Mouse (Mus musculus): Measurements from ENCODE around the gene Wdr5. TPM values are rescaled to one million over a fixed set of nuclear protein-coding genes. Genes with fewer than 3 reads are reported as not detected.

The Wdr5 gene
- polyA plus RNA-seq, 1 experiment from 2014 or later: 60.4 TPM

- no peak overlapping the region for H3K4me3 ChIP-seq
- no peak overlapping the region for H3K27ac ChIP-seq
- no peak overlapping the region for H3K4me2 ChIP-seq
- WGBS: 64% methylated on average over 4 of the region's 4 CpGs
- H3K9ac ChIP-seq: no peak overlapping the region
- peaks cover 7% of the 10 kb centered on the region for H3K4me1 ChIP-seq
- no peaks in the 10 kb centered on the region for H3K27me3 ChIP-seq
- H3K9me3 ChIP-seq: no peaks in the 10 kb centered on the region
- H3K36me3 ChIP-seq: no peaks in the 10 kb centered on the region
- ATAC-seq (ENCODE audit: borderline replicate concordance, extremely low read depth, low FRiP score, low TSS enrichment): no peak
Measured at GRCm38 (mm10) chr2:27479821-27480220, 35.1 kb upstream of the Wdr5 start.

GRCm38 (mm10) chr2:27480367-27480766 lies 34.6 kb upstream of the Wdr5 start:
- Histone ChIP-seq H3K27me3 (no peaks in the 10 kb centered on the region), H3K4me2 (no peak overlapping the region), H3K4me1 (peaks cover 7% of the 10 kb centered on the region), H3K9ac (no peak overlapping the region), H3K27ac (no peak overlapping the region), H3K9me3 (no peaks in the 10 kb centered on the region), H3K4me3 (no peak overlapping the region), H3K36me3 (no peaks in the 10 kb centered on the region)
- no peak for ATAC-seq (ENCODE audit: borderline replicate concordance, extremely low read depth, low FRiP score, low TSS enrichment)
- WGBS: 57% methylated on average over 4 of the region's 4 CpGs

GRCm38 (mm10) chr2:27482265-27482861 lies 32.6 kb upstream of the Wdr5 start:
- 73% methylated on average over 7 of the region's 7 CpGs for WGBS
- H3K27ac ChIP-seq: no peak overlapping the region
- H3K27me3 ChIP-seq: no peaks in the 10 kb centered on the region
- H3K36me3 ChIP-seq: no peaks in the 10 kb centered on the region
- no peak overlapping the region for H3K4me2 ChIP-seq
- H3K9ac ChIP-seq: no peak overlapping the region
- ATAC-seq (ENCODE audit: borderline replicate concordance, extremely low read depth, low FRiP score, low TSS enrichment): no peak
- H3K4me1 ChIP-seq: no peaks in the 10 kb centered on the region
- H3K9me3 ChIP-seq: no peaks in the 10 kb centered on the region
- H3K4me3 ChIP-seq: no peak overlapping the region

- H3K36me3 ChIP-seq: no peaks in the 10 kb centered on the region
- no peak for ATAC-seq (ENCODE audit: borderline replicate concordance, extremely low read depth, low FRiP score, low TSS enrichment)
- no peak overlapping the region for H3K4me3 ChIP-seq
- 67% methylated on average over 4 of the region's 4 CpGs for WGBS
- H3K4me2 ChIP-seq: no peak overlapping the region
- H3K27ac ChIP-seq: no peak overlapping the region
- H3K27me3 ChIP-seq: no peaks in the 10 kb centered on the region
- no peaks in the 10 kb centered on the region for H3K4me1 ChIP-seq
- no peaks in the 10 kb centered on the region for H3K9me3 ChIP-seq
- H3K9ac ChIP-seq: no peak overlapping the region
Measured at GRCm38 (mm10) chr2:27486725-27487124, 28.2 kb upstream of the Wdr5 start.

GRCm38 (mm10) chr2:27487336-27488049 lies 27.5 kb upstream of the Wdr5 start:
- no peak overlapping the region for H3K4me2 ChIP-seq
- no peak overlapping the region for H3K4me3 ChIP-seq
- H3K4me1 ChIP-seq: no peaks in the 10 kb centered on the region
- ATAC-seq (ENCODE audit: borderline replicate concordance, extremely low read depth, low FRiP score, low TSS enrichment): no peak
- H3K9me3 ChIP-seq: no peaks in the 10 kb centered on the region
- no peaks in the 10 kb centered on the region for H3K27me3 ChIP-seq
- no peaks in the 10 kb centered on the region for H3K36me3 ChIP-seq
- no peak overlapping the region for H3K27ac ChIP-seq
- H3K9ac ChIP-seq: no peak overlapping the region
- WGBS: 65% methylated on average over 3 of the region's 4 CpGs

- Histone ChIP-seq H3K27ac (no peak overlapping the region), H3K9ac (no peak overlapping the region), H3K4me2 (no peak overlapping the region), H3K36me3 (no peaks in the 10 kb centered on the region), H3K4me1 (no peaks in the 10 kb centered on the region), H3K4me3 (no peak overlapping the region), H3K9me3 (no peaks in the 10 kb centered on the region), H3K27me3 (no peaks in the 10 kb centered on the region)
- no peak for ATAC-seq (ENCODE audit: borderline replicate concordance, extremely low read depth, low FRiP score, low TSS enrichment)
- 64% methylated on average over 1 of the region's 1 CpGs for WGBS
Measured at GRCm38 (mm10) chr2:27488362-27488761, 26.6 kb upstream of the Wdr5 start.

GRCm38 (mm10) chr2:27490939-27491338 lies 24.0 kb upstream of the Wdr5 start:
- no peak for ATAC-seq (ENCODE audit: borderline replicate concordance, extremely low read depth, low FRiP score, low TSS enrichment)
- 77% methylated on average over 2 of the region's 2 CpGs for WGBS
- H3K4me2 ChIP-seq: no peak overlapping the region

GRCm38 (mm10) chr2:27493971-27494370 lies 21.0 kb upstream of the Wdr5 start:
- H3K27ac ChIP-seq: no peak overlapping the region
- no peaks in the 10 kb centered on the region for H3K4me1 ChIP-seq
- no peaks in the 10 kb centered on the region for H3K9me3 ChIP-seq
- no peak for ATAC-seq (ENCODE audit: borderline replicate concordance, extremely low read depth, low FRiP score, low TSS enrichment)
- 92% methylated on average over 3 of the region's 3 CpGs for WGBS
- no peaks in the 10 kb centered on the region for H3K36me3 ChIP-seq
- H3K4me2 ChIP-seq: no peak overlapping the region
- H3K27me3 ChIP-seq: no peaks in the 10 kb centered on the region
- no peak overlapping the region for H3K9ac ChIP-seq
- H3K4me3 ChIP-seq: no peak overlapping the region

More at GRCm38 (mm10) chr2:27490939-27491338, 24.0 kb upstream of the Wdr5 start:
- no peaks in the 10 kb centered on the region for H3K9me3 ChIP-seq
- no peaks in the 10 kb centered on the region for H3K4me1 ChIP-seq
- H3K27me3 ChIP-seq: no peaks in the 10 kb centered on the region
- H3K4me3 ChIP-seq: no peak overlapping the region
- no peak overlapping the region for H3K9ac ChIP-seq
- no peak overlapping the region for H3K27ac ChIP-seq
- H3K36me3 ChIP-seq: no peaks in the 10 kb centered on the region

- peak overlapping the region; percentile 37 for H3K4me3 ChIP-seq
- peak overlapping the region; percentile 55; the same call in 1 of the 2 replicates for H3K27ac ChIP-seq
- H3K9me3 ChIP-seq: no peaks in the 10 kb centered on the region
- no peaks in the 10 kb centered on the region for H3K4me1 ChIP-seq
- no peak overlapping the region for H3K9ac ChIP-seq
- 49% methylated on average over 23 of the region's 23 CpGs for WGBS
- H3K27me3 ChIP-seq: no peaks in the 10 kb centered on the region
- peak; percentile 46; the same call in 1 of the 2 replicates for ATAC-seq (ENCODE audit: borderline replicate concordance, extremely low read depth, low FRiP score, low TSS enrichment)
- H3K36me3 ChIP-seq: no peaks in the 10 kb centered on the region
- H3K4me2 ChIP-seq: peak overlapping the region; percentile 57
Measured at GRCm38 (mm10) chr2:27496391-27497028, 18.4 kb upstream of the Wdr5 start.

- Histone ChIP-seq H3K27ac (peak overlapping the region; percentile 80), H3K4me3 (no peak overlapping the region), H3K9me3 (no peaks in the 10 kb centered on the region), H3K4me1 (peaks cover 30% of the 10 kb centered on the region), H3K36me3 (no peaks in the 10 kb centered on the region), H3K9ac (0 out of 2 replicates have a peak overlapping the region, but pooled peaks have one; percentile 2), H3K27me3 (no peaks in the 10 kb centered on the region), H3K4me2 (no peak overlapping the region)
- 45% methylated on average over 7 of the region's 7 CpGs for WGBS
- no peak for ATAC-seq (ENCODE audit: borderline replicate concordance, extremely low read depth, low FRiP score, low TSS enrichment)
Measured at GRCm38 (mm10) chr2:27504113-27504885, 10.7 kb upstream of the Wdr5 start.

- Histone ChIP-seq H3K27me3 (no peaks in the 10 kb centered on the region), H3K27ac (peak overlapping the region; percentile 80), H3K9ac (no peak overlapping the region), H3K4me1 (peaks cover 30% of the 10 kb centered on the region), H3K4me2 (no peak overlapping the region; the same call in 1 of the 2 replicates), H3K4me3 (no peak overlapping the region), H3K9me3 (no peaks in the 10 kb centered on the region), H3K36me3 (no peaks in the 10 kb centered on the region)
- peak; percentile 77 for ATAC-seq (ENCODE audit: borderline replicate concordance, extremely low read depth, low FRiP score, low TSS enrichment)
- 4% methylated on average over 6 of the region's 6 CpGs for WGBS
Measured at GRCm38 (mm10) chr2:27505539-27505938, 9.4 kb upstream of the Wdr5 start.

Measured in lung, embryonic 15.5 days (tissue).